Mouse (Mus musculus) CD4-positive, CD25-positive, alpha-beta regulatory T cell, adult 2 months (primary cell): ENCODE measurements around the gene Tmem150c.
A peak's percentile ranks its signal among the peaks of the same experiment; 100 is the strongest.

ENCODE experiments used
- DNase-seq: peaks from one replicate; pipeline ENCODE4 v3.0.0-alpha.2; 2012; ENCODE audit warnings: low read depth, low spot score

The Tmem150c gene

DNA sequence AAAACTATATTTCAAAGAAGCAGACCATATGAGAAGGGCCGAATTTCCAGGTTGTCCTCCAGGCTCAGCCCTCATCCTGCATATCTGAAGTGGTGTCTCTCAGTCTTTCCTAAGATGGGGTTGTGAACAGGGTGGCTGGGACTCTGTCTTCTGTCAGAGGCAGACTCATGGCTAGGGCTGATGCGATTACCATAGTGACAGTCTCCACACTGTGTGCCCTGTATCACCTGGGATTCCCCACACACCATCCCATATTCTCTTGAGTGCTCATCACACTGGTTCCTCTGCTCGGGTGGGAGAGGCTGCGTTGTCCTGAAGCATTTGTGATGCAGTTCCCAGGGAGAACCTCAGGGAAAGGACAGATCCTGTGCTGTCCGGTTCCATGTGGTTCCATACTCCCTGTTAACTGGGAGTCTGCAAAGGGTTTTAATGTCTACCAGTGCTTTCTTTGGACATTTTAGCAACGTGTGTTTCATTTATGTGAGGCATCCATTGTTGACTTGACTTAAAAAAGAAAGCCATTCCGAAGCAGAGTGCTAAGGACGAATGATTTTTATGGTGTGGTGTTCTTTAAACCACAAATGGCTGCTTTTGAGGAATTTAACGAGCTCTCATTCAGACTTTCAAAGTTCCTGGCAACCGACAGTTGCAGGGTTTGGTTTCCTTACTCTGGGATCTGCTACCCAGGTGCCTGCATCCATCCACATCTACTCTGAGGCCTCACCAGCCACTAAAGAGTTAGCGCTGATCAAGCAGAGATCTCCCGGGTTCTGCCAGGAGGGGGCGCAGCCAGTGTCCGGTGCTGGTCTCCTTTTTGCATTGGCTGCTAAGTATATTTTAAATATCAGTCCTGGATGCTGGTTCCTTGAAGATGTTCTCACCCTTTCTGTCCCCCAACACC, 7.2 kb upstream of the Tmem150c start:
- peak; percentile 26 for DNase-seq

DNA sequence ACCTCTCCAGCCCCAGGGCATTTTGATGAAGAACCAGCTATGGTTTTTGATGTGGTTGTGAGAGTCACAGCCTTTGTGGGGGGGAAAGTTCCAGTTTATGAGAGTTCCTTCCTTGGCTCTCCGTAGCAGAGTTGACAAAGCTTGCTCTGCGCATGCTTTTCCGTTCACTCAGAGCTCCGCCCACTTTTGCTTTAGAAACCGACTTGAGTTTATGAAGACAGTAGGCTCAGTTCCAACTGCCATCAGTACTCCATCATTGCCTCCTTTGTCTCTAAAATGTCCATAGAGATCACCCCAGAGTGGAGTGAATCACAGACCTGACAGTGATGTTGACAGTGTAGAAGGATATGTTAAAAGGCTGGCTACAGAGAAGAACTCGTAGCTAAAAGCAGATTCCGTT, 3.8 kb upstream of the Tmem150c start:
- no peak for DNase-seq

DNA sequence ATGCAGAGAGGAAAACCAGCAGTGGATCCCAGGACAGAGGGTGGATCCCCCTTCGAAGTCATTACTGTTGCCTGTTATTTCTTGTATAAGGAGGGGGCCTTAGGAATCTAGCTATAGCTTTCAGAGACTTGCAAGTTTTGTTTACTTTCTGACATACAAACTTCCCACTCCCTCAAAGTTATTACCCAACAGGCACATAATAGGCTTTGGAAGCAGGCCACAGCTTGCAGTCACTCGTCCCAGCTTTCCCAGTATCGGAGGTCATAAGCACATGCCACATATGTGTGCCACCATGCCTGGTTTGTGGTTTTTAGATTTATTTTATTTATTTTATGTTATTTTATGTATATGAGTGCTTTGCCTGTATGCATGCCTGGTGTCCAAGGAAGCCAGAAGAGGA, 3.2 kb upstream of the Tmem150c start:
- DNase-seq, result no peak

DNA sequence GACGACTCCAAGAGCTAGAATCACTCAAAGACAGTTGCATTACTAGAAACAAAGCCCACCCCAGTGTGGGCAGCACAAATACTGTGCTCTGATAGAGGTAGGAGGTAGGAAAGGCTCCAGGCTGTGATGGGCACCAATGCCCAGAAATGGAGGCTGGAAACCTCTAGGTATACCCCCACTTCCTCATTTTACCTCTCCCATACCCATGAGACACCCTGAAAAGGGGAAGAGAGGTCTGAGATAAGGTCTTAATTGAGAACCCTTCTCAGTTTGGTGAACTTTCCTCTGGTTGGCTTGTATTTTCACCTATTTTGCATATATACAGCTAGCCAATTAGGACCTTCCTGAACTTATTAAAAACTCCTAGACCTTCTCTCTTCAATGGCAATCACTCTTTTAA, 2.4 kb upstream of the Tmem150c start:
- DNase-seq, result no peak

DNA sequence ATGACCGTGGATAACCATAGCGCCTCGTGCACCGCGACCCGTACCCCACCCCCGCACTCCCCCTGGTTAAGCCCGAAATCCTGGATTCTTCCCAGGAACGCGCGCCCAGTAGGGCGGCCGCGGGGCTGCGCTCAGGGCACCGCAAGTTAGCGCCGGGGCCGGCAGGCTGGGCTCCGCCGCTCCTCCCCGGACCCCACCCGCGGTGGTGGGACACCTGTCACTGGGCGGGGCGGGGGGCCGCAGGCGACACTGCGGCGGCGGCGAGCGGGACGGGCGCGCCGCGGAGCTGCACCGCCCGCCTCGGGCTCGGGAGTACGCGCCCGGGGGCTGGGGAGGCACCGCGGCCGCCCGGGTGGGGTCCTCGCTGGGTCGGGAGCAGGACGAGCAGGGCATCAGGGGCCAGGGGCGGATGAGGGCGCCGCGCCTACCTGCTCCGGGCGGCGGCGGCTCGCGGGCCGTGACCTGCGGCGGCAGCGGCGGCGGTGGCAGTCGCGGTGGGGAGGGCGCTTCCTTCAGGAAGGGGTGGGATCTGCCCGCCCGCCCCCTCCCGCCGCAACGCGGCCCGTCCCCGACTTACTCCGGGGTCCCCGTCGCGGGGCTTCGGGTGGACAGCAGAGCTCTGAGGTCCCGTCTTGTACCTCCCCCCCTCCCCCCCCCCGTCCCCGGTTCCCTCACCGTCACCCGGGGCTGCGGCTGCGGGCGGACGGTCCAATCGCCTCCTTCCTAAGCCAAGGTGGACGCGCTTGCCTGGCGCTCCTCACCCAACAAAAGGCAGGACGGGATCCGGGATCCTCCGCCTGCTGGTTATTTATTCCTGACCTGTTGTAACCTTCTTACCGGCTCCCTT, 594 bp downstream of the Tmem150c start:
- DNase-seq, result peak; percentile 4

DNA sequence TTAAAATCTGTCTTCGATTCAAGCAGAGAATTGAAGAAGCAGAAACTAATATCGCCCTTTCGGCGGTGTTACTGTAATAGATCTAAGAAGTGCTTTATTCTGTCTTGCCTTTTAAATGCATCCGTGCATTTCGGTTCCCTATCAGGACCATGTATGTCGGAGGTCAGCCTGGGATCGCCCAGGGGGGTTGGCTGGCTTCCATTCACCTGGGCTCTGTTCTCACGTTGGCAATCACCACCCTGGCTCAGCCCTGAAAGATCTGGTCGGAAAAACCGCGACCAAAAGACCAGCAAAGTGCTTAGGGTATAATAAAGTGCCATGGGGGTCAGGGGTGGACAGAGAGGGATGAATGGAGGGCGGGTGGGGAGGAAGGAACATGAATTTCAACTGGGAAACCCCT, 1.3 kb downstream of the Tmem150c start:
- DNase-seq, result no peak

DNA sequence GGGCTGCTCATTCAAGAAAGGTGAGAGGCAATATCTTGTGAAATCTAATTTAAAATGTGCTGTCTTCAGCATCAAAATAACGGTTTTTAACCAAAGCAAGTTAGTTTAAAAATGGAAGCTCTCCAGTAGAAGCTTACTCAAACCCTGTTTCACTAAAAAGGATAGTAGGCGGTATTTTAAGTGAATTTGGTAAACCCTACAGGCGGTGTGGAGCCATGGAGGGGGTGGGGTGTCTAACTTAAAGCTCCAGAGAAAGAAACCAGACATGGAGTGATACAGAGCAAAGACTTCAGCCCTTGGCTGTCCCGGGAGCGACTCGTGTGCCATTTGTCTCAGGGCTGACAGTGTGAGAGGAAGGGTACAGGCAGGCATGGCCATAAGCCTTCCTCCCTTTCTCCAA, 4.0 kb downstream of the Tmem150c start:
- DNase-seq, result no peak

DNA sequence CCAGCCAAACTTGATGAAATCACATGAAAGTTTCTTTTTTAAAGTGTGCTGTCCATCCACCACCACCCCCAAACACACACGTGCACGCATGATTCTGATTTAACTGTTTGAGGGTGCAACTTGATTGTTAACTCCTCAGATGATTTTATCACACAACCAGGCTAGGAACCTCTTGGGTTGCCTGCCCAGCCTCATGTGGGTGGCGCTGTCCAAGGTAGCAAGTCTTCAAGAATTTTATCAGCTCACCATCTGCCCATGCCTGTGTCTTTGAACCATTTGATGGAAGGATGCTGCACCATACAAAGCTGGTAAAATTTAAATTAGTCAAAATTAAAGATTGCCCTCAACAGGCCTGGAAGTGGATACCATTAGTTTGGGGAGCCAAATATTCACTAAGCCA, 9.6 kb downstream of the Tmem150c start:
- no peak for DNase-seq

DNA sequence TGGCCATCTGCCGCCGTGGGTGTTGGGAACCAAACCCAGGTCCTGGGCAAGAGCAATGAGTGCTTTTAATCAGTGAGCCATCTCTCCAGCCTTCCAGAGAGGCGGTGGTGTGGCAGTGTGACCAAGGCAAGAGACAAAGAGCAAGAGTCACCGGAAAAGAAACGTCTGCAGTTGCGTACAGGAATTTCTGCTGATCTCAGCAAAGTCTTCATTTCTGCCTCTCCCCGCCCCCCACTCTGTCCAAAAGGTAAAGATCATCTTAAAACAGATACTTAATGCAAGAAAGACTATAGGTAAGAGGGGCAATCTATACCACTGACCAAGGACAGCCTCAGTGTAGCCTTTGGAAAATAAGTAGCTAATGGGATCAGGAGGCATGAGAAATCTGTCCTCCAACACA, 14.8 kb downstream of the Tmem150c start:
- no peak for DNase-seq

DNA sequence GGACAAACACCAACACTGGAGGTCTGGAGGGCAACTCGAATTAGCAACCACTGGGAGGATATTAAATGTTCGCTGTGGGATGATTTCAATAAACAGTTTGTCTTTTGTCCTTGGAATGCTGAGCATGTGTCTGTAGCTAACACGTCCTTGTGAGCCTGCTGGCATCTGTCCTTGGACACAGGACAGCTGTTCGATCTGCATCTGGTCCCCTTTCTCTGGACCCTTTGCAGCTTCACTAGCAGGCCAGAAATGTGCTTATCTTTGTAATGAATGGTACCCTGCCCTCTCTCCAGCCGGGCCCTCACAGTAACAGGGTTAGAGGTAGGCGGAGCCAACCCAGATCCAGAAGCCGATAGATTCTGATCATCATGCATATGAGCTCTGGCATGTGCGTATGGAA, 32.3 kb downstream of the Tmem150c start:
- no peak for DNase-seq

DNA sequence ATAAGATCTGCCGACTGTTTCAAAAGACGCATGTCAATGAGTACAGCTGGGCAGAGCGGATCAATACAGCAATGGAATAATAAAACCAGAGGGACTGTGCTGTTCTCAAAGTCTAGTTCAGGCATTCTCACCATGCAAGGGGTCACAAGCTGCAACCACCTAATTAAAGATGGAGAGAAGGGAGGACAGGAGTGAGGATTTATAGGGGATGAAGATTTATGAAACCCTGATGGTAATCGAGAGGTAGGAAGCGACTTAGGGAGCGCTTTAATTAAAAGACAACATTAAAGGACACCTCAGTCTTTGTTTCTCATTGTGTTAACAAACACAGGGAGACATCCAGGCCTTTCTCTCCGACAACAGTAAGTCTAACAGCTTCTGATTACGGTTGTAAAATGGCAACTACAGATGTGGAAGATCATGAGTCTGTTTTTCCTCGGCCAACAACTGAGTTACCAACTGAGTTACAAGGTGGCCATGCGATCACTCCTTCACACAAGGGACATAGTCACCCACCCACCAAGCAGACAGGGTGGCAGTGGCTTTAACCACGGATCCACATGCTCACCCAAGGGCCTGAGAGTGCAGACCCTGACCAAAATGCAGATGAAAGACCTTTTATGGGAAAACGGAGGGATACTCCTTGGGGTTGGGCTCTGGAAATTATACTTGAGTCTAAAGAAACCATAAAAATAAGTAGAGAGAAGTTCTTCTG, 34.0 kb downstream of the Tmem150c start:
- DNase-seq, result no peak

DNA sequence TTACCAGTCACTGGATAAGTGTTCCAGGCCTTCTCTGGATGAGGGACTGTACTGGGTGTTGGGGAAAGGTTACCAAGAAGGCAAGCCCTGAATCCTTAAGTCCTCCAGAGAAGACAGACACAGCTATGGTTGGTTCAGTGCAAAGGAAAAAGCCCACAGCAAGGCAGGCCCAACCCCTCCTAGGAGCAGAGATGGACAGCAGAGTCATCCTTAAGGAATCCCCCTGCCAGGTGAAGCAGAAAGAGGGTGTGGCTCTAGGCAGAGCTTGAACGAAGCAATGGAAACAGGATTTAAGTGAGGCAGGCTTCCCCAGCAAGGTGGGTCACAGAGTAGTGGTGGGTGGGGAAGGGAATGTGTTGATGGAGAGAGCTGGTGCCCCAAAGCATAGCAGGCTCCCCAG, 35.1 kb downstream of the Tmem150c start:
- no peak for DNase-seq

DNA sequence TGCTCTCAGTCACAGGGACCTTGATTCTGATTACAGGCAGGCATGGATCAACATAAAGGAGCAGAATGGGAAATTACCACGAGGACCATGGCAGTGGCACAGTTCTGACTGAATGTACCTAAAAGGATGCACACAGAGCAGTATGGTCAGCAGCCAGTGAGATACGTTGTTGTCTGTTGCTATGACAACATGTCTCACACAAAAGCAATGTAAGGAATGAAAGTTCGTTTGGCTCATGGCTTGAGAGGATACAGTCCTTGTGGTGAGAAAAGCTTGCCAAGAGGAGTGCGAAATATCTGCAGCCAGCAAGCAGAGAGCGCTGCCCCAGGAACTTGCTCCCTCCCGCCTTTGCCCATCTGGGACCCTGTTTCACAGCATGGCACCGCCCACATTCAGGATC, 36.3 kb downstream of the Tmem150c start:
- DNase-seq, result no peak

DNA sequence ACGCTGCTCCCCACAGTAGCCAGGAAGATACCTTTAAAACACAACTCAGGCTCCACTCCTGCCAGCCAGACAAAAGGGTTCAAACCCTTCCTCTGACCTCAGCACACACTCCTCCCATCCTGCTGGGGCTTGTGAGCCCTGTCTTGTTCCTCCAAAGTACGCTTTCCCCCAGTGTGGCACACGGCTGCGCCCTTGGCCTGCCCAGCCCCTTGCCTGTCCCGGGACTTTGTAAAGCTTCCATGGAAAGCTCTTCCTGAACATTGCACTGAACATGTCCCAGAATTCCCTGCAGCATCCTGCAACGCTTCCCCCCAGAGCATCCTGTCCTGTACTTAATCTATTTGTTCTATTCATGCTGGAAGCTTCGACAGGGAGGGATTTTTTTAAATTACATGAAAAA, 38.4 kb downstream of the Tmem150c start:
- no peak for DNase-seq

DNA sequence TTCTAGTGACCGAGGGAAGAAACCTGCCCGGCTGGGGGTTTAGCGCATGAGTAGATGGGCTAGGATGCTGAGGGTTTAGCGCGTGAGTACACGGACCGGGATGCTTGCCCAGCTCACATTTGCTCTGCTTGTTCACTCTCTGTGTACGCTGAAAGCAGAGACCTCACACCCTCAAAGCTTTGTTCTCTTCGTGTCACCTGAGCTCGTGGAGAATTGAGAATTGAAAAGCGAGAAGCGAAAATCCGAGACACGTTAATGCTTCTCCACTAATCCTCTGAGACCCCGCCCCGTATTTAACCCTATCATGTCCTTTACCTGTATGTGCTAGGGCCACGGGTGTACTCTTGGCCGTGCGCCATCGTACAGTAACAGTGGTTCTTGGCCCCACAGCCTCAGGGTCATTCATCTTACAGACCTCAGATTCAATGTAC, 38.9 kb downstream of the Tmem150c start:
- DNase-seq, result no peak

DNA sequence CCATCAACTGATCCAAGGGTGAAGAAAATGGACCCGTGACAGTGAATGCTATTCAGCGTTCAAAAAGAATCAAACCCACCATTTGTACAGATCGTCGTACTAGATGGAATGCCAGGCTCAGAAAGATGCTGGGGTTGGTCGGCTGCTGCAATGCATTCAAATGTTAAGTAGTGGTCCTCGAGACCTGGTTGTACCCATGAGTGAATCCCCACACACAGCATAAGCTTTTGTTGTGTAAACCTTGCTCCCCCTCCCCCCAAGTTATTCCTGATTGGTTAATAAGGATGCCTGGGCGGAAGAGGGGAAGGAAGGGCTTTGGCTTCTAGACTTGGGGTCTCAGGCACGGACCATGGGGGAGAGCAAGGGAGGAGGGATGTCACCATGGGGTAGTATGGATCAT, 40.3 kb downstream of the Tmem150c start:
- no peak for DNase-seq

DNA sequence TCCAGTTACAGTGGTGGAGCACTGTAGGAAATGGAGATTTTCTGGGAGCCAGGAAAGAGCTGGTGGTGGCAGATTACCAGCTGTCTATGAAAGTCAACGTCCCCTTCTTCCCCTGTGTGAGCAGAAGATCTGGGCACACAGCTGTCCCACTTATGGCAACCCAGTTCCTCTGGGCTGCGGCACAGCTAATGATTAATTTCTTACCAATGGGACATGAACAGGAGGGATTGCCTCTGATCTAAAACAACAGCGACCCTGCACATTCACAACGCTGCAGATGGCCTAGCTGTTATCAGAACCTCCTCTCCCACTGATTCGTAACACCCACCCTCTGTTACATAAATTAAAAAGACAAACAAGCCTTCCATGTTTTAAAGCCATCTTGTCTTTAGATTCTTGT, 46.2 kb downstream of the Tmem150c start:
- no peak for DNase-seq

DNA sequence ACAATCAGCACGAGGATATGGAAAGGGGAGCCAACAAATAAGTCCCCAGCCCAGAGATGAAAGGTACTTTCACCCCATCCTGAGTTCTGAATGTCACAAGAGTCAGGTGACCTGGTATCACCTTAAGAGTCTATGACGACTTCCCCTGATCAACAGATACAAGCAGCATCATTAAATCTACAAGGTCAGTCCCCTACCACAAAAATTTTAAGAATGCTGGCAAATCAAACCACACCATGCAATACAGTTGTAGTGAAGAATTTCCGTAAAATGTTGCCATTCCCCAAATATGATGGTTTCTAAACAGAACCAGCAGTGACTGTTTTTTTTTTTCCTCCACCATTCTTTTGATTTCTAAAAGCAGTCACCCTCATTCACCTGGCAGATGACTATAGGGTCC, 49.0 kb downstream of the Tmem150c start:
- no peak for DNase-seq

DNA sequence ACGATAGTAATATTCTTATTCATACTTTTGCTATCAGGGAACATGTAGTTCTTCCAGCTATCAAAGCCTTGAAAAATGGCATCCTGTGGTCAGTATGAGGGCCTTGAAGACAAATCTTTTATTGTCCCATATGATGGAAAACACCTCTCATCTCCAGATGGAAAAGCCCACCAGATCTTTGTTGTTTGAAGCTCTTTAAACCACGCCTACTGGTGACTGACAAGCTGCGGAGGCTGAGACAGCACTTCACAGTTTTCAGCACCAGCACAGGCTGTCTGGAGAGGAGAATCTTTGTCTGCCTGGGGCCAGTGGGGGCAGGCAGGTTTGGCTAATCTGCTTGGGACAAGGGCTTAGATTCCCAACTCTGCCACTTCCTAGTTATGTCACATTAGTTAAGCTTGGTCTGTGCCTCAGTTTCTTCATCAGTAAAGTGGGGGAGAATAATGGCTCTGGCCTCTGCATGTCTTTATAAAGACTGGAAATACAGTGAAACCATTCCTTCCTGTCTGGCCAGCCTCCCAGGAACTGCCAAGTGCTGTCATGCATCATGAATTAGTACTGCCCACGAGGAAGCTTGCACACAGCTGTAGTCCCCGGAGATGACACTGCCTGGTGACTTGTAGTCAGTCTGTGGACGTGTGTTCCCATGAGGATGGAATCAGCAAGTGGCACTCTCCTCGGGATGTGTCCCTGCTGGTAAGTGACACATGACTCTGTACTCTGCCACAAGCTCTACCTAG, 49.9 kb downstream of the Tmem150c start:
- DNase-seq, result no peak

DNA sequence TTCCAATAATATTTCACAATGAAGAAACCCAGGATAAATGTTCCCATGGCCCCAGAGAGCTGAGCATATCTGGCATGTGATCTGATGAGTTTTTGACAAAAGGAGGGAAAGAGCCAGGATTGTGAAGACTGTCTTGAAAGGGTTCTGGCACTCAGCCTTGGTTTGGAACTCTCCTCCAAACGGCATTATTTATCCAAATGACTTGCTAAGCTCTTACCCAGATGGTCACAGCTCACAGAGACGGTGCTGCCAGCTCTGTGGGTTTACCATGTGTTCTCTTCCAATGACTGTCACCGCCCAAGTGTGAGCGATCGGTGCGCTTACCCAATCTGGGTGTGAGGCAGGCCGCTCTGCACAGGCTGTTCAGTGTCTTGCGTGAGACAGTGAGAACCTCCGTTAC, 50.7 kb downstream of the Tmem150c start:
- DNase-seq, result no peak

DNA sequence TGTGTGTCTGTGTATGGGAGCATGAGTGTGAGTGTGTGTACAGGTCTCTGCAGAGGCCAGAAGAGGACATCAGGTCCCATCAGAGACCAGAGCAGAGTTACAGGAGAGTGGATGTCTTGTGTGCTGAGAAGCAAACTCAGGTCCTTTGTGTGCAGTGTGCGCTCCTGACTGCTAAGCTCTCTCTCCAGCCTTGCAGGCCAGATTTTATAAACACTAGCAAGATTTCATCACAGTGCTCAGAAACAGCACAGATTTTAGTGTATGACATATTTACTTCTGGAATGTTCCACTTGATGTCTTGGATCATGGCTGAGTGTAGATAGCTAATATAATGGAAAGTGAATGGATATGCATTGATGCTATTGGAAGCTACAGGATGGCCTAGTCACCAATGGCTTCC, 57.2 kb downstream of the Tmem150c start:
- DNase-seq, result no peak

DNA sequence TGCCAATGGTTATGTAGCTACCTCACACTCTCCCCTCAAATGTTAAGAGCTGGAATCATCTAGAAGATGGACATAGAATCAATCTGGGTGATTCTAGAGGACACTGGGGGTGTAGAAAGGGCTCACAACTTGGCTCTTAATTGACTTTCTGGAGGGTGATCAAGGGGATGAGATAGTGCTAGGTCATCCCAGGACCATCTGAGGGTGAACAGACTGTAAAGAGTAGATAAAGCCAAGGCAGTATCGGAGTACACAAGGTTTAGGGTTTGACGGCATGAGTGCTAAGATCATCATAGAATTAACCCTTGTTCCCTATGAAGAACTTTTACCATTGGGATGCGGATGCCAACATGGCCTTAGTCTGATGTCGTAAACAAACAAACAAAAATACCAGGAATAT, 61.6 kb downstream of the Tmem150c start:
- no peak for DNase-seq
